Mouse (Mus musculus) naive thymus-derived CD4-positive, alpha-beta T cell, adult 2 months (primary cell): ENCODE measurements around the gene Rin3.

Experiments
- DNase-seq: peaks from one replicate; pipeline ENCODE4 v3.0.0-alpha.2; 2011; ENCODE audit warnings: low read depth

The Rin3 gene

DNA sequence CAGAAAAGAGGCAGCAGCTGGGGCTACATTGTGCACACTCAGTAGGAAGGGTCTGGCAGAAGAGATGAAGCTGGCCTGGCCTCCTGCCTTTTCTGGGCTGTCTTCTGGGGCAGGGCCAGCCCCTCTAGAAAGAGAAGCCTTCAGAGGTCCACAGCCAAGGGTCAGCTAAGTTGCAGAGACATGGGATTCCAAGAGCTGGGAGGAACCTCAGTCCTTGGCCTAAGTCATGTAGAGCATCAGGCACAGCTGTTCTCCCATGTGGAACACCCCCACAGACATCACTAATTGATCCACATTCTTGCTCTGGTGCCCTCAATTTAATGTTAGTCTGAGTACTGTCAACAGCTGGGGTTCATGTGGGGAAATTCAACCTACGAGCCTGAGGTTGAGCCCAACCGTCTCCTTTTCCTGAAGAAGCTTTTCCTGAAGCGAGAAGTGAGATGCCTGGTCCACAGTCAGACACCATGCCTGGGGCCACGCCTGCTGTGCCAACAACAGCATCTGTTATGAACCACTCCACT lies 20.0 kb downstream of the Rin3 start:
- no peak for DNase-seq

DNA sequence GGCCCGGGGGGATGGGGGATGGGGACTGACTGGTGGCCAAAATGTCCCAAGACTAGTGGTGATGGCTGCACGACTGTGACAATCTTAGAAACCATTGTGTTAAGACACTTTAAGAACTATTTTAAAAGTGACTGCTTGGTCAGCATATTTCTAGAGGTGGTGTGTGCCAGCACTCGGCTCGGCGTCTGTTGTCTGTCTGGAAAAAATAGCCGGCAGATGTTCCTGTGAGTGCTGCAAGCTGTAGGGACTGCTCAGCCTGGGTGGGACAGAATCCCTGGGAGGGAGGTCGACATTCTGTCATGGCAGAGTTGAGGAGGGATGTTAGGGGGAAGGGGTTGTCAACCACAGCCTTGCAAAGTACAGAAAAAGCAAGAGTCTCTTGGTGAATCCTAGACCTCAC lies 21.0 kb downstream of the Rin3 start:
- DNase-seq, result no peak

DNA sequence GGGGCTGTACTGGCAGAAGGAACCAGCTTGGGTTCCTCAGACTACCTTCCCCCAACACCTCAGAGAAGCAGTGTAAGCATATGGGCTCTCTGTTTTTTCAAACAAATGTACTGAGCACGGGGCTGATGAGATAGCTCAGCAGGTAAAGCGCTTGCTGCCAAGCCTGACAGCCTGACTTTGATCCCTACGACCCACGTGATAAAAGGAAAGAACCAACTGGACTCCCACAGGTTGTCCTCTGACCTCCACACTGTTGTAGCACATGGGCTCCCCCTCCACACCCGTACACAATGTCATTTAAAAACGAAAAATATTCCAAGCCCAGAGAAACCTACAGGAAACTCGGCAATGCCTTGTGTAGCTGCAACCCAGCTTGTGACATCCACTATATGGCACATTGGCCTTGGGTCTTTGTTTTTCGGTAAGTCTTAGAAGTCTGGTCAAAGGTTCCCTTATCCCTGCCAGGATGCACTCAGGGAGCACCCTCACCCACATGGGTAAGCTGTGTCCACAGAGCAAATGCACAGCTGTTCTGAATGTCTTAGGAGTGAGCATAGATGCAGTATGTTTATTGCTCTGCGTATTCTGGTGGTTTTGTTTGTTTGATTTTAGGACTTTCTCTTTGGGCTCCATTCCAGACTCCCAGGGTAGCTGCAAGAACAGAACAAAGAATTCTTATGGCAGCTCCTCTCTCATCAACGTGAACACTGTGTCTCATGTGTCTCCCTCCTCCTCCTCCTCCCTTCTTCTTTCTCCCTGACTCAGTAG lies 22.4 kb downstream of the Rin3 start:
- no peak for DNase-seq

DNA sequence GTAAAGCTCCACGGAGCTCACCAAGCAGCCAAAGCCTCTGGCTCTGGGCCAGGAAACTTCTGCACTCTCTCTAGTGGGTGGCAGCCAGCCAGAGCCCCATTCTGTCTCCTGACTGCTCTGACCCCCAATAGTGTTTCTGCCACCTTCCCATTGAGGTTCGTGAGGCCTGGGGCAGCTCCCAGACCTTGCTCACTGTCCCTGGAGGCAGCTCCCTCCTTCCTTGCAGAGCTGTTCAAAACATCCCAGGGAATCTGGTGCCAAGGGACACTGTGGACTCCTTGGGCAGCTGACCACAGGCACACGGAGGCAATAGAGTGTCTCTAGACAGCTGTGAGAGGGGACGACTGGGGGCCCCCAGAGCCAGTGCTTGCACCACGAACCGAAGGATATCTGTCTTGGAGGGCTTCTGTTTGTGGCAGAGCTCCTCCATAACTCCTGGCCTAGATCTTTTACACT lies 25.2 kb downstream of the Rin3 start:
- peak; percentile 49 for DNase-seq

DNA sequence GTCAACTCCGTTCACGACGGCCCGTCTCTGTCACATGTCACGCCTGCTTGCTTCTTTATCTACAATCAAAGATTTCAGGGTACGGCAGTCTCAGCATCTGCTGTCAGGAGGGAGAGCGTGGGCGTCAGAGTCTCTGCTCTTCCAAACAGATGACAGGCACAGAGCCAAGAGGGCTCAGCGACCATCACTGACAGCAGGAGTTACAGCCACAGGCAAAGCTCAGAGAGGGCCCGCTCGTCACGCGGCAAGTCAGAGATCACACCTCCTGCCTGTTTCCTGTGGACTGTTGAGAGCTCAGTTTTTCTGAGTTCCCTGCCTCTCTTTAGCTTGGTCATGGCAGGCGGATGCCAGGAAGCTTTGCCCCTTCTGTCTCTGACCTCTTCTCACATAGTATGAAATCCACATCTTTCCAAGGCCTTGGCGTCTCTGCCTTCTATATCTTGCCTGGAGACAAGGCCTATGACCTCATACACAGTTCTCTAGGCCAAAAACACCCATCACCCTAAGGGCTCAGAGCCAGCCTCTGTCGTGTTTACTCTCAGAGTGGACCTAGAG lies 25.7 kb downstream of the Rin3 start:
- peak; percentile 83 for DNase-seq

DNA sequence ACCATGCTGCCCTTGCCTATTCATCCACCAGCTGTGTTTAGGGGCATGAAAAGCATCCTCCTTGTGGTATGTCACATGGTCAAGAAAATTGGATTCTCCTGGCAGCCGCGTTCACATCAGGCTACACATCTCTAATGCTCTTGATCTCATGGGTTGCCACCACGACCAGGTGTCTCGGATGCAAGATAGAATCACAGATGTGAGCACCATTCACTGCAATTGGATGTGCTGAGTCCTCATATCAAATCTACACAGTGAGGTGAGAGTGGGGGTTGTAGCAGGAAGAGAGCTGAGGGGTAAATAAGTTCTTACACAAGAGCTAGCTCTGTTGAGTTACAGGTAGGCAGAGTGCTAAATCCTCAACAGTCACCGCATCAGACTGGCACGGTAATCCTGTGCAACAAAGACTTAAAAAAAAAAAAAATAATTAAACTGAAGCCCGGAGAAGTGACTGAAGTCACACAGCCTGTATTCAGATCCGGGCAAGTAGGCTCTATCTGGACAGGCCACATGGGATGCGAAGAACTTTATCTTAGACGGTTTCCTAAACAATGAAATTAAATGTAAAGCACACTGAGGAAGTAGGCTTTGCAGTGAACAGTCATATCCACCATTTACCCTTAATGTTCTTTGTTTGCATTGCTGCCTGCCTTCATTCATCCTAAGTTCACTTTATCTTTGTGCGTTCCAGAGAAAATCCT lies 26.4 kb downstream of the Rin3 start:
- DNase-seq, result peak; percentile 45

DNA sequence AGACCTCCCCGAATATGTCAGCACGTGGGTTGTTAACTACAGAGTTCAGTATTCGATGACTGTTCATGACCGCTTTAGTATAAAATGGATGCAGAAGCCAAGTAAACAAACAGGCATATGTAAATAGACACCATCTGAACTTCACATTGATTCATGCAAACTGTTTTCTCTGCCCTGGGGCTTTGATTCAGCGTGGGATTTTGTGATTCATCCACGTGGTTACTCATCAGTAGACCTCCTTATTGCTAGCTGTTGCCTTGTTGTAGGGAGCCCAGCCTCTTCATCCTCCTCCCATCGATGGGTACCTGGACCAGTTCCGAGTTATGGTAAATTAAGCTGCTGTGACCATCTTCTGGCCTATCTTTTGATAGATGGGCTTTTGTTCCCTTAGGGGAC lies 26.9 kb downstream of the Rin3 start:
- DNase-seq, result no peak

DNA sequence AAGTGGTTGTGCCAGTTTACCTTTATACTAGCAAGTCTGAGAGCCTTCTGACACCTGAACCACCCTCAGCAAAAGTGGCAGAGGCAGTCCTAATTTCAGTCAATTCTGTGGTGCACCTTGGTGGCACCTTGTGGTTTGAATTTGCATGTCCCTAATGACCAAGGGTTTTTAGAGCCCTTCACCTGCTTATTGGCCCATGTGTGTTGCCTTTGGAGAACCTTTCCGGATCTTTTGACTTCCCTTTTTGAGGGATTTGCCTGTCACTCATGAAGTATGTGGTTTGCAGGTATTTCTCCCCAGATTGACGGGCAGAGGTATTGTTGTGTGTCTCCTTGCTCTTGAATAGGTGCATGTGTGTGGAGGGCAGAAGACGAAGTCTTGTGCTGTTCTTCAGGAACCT lies 27.4 kb downstream of the Rin3 start:
- DNase-seq, result no peak

DNA sequence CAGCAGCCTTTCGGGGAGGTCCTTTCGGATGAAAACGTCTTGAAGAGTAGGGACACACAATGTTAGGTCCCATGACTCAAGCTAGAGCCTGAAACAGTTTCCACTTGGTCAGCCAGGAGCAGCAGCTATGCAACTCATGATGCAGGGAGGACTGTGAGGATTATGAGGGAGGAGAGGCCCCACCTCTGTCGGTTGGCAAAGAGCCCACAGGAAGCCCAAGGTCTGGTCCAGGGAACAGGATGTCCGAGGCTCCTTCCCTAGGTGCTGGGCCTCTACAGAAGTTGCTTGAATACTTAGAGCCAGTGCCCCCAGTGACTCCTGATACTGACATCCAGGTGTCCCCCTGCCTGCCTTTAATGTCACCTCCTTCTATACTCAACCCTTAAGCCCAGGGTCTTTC lies 28.6 kb downstream of the Rin3 start:
- no peak for DNase-seq

DNA sequence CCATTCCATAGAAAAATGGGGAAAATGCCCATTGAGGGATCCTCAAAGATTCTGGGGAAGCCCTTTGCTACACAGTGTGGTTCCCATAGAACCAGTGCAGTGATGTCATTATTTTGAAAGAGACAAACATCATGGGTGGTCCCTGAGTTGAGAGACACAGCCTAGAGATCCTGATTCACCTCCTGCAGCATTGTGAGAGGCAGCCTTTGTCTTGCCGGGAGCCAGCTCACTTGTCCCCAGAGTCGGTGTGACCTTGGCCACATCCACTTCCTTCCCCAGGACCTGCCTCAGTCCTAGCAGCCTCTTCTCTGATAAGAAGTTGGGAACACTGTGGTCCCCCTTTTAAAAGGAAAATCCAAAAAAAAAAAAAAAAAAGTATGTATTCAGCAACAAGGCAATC lies 36.3 kb downstream of the Rin3 start:
- DNase-seq, result no peak

DNA sequence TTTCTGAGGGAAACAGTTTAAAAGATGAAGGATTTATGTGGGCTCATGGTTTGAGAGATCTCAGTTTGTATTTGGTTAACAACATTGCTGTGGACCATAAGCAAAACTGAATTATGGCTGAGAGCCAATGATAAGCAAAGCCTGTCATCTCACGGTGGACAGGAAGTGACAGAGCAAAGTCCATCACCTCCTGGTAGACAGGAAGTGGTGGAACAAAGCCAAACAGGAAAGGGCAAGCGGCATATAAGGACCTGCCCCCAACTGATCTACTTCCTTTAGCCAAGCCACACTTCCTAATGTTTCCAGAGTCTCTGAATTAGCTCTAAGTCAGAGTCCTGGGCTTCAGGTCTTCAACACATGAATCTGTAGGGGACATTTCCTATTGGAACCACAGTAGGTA lies 37.1 kb downstream of the Rin3 start:
- no peak for DNase-seq

DNA sequence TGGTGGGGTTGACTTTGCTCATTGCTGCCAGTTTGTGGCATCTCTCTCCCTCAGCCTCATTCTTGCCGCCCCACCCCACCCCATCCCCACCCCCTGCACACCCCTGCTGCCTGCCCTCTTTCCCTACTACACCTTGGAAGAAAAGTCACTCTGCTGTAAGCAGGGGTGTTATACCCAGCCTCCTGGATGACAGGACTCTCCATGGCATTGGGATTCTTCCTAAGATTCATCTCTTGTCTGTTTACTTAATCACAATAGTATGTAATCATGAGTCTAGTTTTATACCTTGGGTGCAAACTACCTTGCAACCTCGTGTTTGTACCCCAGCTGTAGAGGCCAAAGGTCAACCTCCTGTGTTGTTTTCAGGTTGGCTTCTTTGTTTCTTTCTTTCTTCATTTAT lies 37.5 kb downstream of the Rin3 start:
- no peak for DNase-seq

DNA sequence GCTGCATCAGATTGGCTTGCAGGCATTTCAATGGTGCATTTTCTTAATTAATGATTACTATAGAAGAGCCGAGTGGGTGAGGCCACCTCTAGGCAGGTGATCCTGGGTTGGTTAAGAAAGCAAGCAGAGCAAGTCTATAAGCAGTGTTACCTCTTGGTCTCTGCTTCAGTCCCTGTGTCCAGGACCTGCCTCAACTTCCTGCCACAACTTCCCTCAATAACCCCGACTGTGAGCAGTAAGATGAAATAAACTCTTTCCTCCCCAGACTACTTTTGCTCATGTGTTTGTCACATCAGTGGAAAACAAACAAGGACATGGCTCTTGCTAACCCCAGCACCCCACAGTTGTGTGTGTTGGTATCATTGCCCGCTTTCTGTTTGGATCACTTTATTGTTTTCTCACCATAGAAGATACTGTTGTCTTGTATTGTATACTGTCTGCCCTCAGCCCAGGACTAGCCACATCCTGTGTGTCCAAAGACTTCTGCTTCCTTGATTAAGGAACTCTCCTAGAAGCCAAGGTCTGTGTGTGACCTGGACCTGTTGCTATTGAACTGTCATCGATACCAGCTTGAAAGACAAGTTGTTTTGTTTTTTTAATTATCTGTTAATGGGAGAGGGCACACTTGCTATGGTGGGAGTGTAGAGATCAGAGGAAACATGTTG lies 38.3 kb downstream of the Rin3 start:
- no peak for DNase-seq

DNA sequence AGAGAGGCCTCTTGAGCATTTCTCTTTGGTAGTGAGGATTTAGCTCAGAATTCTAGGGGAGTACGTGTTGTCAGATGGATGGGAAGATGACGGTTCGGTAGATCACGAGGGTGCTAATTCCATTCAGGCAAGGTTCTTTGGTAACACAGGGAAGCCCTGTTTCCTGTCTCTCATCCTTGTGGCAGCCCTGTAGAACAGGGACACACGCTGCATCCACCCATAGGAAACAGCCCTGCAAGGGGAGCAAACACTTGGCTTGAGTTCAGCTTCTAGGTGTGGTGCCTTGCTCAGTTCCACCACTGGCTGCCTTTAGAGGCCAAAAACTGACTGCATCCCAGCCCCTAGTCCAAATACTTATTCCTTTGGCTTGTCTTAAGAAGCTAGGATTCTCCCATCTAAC lies 39.0 kb downstream of the Rin3 start:
- DNase-seq, result no peak

DNA sequence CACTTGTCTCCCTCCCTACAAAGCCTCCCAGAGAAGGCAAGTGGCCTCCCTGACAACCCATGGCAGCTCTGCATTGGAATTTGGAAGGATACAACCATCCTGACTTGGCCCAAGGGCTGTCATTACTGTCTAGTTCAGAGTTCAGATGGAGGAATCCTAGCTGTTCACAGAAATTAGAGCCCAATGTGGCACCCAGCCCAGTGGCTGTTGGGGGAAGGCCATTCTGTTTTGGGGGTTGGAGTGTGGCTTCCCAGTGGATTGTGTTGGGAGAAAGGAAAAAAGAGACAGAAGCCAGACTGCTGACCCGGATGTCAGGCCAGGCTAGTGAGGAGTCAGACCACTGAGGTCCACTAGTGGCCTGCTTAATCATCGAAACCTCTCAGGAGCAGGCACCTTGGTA lies 40.5 kb downstream of the Rin3 start:
- DNase-seq, result no peak

DNA sequence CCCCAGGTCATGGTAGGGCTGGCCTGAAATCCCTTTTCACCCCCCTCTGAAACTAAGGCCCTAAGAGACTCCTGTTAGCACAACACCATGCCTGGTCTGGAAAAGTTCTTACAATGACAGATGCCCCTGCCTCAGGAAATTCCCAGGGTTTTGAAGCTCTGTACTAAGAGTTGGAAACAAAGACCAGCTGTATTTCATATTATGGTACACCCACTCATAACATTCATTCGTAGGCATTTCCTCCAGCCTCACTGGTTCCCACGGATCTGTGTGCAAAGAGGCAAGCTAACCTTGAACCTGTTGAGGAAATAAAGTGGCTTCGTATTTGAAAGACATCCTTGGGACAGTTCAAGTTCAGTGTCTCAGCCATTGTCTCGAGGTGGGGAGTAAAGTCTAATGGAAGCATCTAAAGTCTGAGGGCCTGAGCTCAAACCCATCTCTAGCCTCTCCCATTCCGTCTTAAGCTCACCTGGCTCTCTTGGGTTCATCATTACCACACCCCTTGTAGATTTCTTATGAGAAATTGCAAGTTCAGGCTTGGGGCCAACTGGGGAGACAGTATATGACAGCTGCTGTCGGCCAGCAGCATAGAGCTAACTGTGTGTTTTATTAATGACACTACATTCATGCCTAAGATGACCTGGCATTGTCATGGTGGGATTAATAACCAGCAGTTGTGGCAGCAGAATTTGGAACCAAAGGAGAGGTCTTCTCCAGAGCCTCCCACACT lies 41.5 kb downstream of the Rin3 start:
- DNase-seq, result no peak

DNA sequence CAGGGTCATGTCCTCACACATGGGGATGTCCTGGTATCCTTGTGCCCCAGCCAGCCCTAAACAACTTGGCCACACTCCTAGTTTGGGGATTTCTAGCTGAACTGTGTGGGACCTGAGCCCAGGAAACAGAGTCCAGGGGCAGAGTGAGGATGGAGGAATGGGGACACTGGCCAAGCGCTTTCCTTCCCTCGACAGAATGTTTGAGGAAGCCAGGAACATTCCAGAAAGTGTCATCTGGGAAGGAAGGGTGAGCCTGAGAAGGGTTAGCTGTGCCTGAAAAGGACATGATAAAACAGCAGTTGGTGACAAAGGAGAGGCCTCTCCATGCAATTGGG lies 42.0 kb downstream of the Rin3 start:
- DNase-seq, result no peak

DNA sequence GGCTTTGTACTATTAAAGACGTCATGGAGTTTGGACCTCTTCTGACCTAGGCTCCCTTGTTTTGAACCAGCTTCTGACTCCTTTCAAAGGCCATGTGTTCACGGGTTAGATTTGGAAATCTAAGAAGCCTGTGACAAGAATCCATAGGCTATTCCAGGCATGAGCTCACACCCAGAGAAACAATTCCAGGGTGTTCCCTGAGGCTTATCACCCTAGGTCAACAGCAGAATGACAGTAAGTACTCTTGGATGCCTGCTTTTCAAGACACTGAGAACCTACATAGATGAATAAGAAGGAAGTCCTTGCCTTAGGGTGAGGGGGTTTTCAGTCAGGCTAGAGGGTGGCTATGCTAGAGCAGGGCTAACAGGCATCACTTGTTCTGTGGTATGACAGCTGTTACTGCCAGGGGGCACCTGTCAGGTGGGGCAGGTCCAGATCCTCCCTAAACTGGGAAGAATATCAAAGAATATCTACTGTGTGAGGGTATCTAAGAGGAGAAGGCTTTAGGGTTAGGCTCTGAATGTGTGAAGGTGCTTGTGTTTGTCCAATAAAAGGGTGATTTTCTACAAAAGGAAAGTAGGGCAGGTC lies 44.0 kb downstream of the Rin3 start:
- no peak for DNase-seq

DNA sequence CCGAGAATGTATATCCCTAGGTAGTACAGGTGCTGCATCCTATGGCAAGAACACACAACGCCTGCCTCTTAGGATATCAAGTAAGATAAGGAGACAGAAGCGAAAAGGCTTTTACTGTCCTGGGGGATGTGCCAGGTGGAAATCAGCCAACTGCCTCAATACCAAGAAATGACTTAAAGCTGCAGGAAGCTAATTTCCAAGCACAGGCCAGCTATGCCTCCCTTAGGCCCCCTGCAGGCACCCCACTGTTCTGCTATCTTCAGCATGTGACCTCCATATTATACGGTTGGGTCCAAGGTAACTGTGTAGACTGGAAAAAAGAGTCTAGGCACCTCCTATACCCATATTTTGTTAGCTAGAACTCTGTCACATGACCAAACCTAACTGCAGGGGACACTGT lies 44.7 kb downstream of the Rin3 start:
- DNase-seq, result no peak

DNA sequence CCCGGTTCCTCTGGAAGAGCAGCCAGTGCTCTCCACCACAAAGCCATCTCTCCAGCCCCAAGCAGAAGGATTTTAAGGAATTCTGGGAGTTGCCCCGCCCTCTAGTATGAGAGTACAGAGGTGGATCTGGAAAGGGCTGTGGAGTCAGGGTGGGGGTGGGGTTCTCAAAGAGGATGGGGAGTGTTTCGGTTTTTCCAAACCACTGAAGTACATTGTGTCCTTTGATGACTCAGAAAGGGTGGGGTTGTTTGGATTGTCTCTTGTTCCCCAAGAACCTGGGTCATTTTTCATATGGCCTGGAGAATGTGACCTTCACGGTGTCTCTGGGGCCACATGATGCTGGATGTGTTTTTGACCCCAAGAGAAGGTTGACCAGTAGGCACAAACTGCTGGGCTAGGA lies 45.2 kb downstream of the Rin3 start:
- DNase-seq, result no peak

DNA sequence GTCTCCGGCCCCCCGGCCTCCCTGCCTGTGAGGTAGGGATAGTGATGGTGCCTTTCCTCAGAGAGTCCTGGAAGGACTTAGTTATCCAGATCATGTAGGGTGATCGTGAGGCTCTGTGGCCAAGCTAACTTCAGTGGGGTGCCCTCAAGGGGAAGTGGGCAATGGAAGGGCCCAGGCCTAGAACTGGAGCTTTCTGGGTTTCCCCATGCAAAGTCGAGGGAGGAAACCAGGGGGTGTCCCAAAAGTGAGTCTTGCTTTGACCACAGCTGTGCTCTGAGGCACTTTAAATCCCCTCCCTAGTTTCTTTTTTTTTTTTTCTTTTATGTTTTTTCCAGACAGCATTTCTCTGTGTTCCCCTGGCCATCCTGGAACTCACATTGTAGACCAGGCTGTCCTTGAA lies 47.3 kb downstream of the Rin3 start:
- no peak for DNase-seq

DNA sequence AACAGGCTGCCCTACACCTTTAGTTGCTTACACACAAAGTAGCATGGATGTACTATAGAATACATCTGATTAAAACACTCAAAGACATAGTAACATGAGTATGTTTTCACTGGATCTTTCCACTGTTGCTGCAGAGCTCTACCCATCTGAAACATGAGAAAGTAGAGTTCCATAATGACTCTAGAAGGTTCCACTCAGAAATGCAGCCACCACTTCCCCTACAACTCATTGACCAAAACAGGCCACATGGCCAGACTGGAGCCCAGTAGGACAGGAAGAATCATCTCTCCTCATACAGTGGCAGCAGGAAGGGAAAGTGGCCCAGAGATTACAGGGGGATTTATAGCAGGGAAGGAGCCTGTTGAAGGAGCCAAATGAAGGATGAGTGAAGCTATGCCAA lies 47.9 kb downstream of the Rin3 start:
- DNase-seq, result no peak
